Mouse (Mus musculus): Measurements from ENCODE around the gene Cbx5.

Cbx5 gene

DNA sequence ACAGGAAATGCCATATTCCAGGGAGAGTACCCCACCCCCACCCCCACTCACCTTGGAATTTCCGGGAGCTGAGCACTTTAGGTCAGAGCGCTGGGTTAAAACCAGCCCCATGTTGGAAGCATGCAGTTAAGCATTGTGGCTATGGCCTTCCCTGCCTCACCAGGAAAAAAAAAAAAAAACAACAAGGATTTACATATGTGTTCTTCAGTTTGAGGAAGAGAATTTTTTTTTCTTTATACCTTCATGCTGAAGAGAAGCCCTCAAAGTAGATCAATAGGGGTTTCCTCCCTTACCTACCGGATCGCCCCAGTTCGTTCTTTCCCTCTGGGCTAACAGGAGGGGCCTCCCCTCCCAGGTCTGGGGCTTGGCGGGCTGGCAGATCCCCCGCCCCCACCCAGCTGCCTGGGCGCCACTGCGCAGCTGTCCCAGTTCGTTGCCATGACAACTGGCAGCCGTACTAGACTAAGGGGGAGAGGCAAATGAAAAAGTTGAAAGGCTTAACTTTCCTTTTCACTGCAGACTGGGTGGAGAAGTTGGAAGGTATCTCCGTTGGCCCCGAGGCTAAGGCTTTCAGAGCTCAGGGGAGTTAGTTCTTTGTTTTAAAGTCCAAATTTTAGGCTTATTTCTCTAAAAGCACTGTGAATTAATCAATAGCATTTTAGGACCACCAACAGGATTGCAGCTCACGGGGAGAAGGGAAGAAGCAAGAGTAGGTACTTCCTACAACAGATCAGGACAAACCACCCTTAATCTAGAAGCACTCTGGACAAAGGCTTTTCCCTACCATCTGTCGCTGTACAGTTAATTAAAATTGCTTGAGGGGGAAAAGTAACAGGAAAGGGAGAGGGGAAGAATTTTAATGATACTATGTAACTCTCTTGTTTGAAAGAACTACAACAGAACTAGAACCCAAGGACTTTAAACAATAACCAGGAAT is 24.4 kb downstream of the Cbx5 start:
- peak; percentile 94 to 95 for DNase-seq (ENCODE audit: low spot score in 2 of 2)

DNA sequence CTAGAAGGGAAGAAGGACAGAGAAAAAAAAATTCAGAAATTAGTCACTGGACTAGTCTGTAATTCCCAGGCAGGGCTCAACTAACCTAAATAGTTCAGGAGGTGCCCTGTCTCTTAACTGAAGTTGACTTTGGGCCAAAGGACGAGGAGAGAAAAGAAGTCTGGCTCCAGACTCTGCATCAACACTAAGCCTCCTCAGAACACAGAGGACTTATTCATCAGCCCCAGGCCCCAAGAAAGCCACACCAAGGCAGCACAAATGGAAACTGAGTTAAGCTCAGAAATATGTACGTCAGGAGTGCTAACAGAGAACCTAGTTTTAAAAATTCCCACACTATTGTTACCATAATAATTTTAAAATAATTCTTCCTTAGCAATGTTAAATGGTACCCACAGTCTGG is 25.5 kb downstream of the Cbx5 start:
- DNase-seq (ENCODE audit: low spot score in 2 of 2), result no peak

DNA sequence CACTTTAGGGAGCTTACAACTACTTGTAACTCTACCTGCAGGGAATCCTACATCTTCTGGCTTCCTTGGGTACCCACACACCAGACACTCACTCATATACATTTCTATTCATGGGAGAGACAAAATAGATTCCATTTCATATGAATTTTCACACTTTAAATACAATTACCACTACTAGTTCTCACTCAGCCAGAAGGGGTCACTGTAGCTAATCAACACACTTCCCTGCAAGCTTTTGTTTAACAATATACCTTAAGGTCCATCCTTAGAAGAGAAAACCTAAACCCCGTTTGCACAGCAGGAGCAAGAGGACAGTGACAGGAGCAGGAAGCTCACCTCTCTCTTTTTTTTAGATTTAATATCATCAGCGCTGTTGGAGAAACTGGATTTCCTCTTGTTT is 34.5 kb downstream of the Cbx5 start:
- DNase-seq (ENCODE audit: low spot score in 2 of 2), result peak in 1 of 2 experiments; percentile 22

DNA sequence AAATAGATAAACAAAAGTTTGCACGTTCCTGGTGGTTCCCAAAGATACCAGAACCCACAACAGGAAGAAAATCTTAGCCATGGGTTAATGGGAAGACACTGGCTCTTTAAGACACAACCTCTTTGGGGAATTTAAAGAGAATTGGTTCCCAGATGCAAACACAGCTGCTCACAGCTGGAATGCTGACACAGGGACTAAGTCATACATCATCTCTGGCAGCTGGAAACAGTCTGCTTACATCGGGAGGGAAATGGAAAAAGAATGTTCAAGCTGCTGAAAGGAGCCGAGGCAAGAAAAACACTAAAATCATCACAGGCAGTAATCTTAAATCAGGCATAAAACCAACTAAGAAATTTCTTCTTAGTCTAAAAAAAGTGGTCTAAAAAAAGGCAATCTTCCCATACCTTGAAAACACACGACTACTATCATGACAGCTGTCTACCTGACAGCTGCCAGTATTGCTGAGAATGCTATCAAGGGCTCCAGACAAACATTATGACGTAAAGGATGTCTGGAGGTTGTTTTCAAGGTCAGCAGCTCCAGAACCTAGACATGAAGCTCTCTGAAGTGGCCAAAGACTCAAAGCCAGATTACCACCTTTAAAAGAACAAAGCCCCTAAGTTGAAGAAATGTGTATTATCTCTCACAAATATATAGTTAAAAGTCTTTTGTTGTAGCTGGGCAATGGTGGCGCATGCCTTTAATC is 37.4 kb downstream of the Cbx5 start:
- DNase-seq (ENCODE audit: low spot score in 2 of 2), result no peak

DNA sequence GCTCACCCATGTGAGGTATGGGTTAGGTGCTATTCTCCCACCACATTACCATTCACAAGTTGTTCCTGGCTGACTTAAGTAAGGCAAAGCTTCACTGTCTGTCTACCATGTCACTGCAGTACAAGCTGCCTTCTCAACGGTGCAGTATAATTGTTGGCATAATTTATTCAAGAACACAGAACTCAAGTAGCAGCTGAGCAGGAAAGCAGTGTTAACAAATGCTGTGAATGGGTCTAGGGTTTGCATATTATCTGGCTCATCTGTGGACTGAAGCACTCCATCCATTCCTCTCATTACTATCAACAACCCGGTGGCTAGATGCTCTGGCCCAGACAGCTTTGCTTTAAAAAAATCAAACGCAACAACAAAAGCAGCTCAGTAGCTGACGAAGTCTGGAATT is 41.8 kb downstream of the Cbx5 start:
- no peak for DNase-seq (ENCODE audit: low spot score in 2 of 2)

DNA sequence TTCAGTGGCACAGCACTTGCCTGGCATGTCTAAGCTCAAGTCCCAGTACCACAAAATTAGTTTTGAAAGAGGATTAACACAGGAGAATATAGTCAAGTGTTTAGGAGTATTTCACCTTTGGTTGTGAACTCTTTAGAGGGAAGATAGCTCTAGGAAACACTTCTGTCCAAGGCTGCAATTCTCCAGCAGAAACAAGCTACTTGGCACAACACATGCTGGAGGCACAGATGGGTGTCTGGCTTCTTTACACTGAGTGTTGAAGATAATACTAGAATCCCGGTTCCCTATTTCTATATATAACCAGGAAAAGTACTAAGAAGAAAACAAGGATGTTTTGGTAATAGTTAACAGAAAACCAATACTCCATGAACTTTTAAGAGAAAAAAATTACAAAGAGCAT is 42.8 kb downstream of the Cbx5 start:
- no peak for DNase-seq (ENCODE audit: low spot score in 2 of 2)

DNA sequence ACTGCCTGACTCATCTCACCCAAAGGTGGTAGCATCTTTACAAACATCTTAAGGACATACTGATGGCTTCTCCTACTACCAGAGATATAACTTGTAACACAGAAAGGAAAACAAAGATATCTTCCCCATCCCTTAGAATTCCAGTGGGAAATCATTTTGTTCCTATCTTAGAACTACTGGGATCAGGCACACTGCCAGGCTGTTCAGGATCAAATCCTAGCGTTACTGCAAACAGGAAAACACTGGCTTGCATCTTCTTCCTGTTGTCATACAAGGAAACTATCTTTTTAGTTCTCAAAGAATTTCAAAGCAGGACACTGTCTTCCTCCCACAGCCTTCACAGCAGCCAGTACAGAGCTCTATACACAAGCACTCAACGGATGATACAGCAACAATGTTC is 46.0 kb downstream of the Cbx5 start:
- no peak for DNase-seq (ENCODE audit: low spot score in 2 of 2)

DNA sequence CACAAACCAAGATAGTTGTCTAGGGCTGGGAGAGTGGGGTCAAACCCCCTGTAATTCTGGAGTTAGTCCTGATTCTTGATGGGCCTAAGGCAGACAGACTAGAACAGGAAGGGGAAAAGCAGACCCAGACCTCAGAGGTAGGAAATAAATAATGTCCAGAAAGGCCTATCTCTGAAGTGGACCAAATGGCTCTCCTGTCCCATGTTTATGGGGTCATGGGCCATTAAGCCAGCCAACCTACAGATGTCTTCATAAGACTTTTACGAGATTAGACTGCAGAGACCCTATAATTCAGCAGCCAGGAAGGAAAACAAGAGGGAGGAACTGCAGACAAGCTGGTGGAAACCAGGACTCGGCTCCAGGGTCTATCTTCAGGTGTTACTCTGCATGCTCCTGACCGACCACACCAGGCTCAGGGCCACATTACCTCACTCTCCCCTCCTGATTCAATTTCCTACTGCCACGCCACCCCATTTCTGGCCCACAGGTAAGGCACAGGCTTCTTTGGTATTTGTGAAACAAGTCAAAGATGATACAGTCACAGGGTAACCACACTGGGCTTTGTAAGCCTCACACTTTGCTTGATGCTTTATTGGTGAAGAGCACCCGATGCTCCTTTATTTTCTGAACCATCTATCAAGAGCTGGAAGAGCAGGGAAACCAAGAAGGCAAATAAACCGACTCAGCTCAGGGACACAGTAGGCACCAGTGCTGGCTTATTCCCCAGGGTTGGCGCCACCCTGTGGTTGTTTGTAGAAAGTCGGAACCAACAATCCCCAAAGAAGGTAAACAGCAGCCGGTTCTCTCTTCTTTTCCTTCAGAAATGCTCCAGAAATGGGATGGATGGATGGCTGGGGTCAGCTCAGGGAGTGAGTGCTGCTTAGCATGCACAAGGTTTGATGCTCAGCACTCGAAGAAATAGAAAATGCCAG is 48.8 kb downstream of the Cbx5 start:
- peak in 1 of 2 experiments; percentile 25 for DNase-seq (ENCODE audit: low spot score in 2 of 2)

DNA sequence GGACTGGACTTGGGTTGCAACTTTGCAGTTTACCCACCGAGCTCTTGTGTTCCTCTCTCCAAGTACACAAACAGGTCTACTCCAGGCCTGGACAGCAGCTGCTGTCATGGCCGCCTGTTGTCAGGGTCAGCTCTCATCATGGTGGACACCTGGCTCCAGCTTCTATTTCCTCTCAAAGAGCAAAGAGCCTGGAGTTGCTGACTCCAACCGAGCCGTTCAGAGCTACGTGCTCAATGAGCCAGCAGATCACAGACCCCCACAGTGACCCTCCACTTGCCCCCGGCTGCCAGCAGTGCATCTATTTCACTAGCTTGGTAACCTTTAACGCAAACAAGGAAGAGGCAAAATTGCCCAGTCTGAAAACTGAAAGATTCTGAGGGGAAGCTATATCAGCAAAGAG is 49.5 kb downstream of the Cbx5 start:
- no peak for DNase-seq (ENCODE audit: low spot score in 2 of 2)

DNA sequence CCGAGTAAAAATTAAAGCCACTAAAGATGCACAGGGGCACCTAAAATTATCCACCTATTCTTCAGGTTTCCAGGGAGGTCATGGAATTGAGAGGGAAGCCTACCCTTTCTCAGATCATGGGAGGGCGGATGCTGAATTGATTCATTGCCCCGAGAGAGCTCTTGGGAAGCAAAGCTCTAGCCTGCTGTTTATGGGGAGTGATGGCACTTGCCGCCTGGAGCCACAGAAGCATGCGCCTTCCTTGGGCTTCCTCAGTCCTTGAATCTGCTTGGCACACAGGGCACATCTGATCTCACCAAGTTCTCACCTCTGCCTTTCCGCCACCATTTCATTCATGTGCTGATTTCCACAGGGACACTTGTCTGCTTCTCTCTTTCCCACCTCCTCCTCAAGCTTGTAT is 51.8 kb downstream of the Cbx5 start:
- DNase-seq (ENCODE audit: low spot score in 2 of 2), result no peak

DNA sequence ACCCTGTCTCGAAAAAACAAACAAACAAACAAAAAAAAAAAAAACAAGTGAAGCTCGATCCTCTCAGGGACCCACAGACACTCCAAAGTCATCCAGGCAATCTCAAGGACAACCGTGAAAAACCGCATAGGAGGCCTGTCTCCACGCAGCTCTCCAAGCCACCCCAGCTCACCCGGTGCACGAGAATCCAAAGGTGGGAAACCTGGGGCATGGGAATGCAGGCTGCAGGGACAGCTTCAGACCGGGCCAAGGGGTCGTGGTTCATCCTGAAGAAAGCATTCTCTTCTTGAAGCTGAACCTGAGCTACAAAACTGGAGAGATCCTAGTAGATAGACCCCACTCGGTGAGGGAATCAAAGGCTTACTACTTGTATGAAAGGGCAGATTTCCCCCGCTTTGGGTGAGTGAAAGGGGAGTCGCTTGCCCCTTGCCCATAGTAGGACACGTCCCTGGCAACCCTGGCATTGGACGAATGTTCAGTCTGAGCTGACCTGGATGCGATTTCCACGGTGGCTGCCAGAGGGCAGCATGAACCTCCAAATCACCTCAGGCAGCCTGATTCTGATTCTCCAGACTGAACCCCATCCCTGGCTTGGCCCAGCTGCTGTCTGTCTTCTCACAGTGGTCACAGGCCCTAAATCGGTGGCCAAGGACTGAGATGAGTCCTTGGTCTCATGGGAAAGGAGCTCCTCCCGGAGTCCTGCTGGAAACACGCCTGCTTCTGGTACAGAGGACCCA is 54.0 kb downstream of the Cbx5 start:
- no peak for DNase-seq (ENCODE audit: low spot score in 2 of 2)

DNA sequence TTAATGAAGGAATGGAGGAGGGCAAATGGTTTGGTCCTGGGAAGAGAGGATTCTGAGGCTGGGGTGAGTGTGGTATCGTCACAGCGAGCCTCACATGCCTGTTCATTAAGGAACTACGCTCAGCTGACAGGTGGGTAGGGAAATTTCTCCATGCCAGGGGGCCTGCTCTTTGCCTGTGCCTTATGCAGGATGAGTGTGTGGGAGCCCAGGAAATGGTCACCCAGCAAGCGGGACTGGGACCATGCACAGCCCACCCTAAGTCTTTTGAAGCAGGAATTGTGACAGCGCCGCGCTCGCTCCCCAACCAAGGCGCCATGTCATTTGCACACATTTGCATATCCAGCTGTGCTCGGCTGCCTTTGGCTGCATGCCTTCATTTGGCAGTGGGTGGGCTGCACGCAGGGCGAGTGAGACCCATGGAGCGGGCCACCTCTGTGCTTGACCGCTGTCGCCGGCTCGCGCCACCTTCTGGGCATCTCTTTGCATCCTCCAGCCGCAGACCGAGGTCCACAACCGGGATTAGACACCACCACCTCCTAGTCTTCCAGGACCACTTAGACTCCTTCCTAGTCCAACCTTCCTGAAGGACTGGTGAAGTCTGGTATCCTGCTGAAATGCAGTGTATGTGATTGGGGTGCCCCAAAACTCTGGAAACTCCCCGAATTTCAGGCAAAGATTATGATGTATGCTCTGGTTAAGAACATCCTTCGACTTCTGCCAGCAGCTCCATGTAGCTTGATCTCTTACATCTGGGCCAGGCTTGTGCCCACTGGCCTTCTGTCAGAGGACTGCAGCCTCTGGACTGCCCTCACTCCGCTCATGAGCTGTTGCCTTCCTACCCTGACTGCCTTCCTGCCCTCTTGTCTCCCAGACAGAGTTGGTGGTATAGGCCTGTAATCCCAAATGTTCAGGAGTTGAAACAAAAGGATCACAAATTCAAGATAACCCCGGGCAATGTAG is 55.7 kb downstream of the Cbx5 start:
- no peak for DNase-seq (ENCODE audit: low spot score in 2 of 2)

DNA sequence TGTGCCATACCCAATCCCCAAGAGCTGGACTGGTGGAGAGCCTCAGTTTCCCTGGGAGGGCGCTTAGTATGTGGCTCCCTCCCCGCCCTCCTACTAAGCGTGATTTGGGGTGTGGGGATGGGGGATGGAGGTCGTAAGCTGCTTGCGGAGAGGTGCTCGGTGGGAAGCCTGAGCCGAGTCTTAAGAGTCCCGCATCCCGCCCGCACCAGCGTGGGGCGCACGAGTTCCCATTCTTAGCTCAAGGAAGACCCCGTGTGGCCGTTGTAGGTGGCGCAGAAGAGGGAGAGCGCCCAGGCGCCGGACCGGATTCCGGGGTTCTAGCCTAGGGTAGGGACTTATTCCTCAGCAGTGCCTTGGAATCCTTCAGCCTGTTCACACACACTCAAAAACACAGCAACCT is 56.5 kb downstream of the Cbx5 start:
- peak in 1 of 2 experiments; percentile 61 for DNase-seq (ENCODE audit: low spot score in 2 of 2)

DNA sequence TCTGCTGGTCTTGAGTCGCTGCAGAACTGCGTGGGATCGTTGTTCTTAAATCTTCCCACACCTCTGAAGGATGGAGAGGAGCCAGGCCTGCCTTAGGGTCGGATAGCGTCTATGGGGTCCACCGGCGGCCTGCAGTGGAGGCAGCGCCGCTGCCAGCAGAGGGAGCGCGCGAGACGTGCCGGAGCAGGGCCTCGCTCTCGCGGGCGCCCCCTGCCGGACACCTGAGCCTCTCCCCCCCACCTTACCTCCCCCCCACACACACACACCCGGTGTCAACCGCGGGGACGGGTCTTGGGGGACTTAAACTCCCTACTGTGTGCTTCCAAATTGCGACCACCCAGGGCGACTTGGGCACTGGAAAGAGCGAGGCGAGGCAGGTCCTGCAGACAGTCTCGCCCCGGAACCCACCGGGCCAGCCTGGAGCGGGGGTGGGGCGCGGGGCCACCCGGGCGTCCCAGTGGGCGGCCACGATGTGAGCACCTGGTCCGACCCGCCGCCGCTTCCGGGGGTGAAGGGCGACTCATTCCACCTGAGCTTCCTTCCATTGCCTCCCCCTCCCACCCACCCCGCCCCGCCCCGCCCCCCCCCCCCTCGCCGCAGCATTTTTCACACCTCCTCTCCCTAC is 57.3 kb downstream of the Cbx5 start:
- DNase-seq (ENCODE audit: low spot score in 2 of 2), result peak; percentile 59 to 95

DNA sequence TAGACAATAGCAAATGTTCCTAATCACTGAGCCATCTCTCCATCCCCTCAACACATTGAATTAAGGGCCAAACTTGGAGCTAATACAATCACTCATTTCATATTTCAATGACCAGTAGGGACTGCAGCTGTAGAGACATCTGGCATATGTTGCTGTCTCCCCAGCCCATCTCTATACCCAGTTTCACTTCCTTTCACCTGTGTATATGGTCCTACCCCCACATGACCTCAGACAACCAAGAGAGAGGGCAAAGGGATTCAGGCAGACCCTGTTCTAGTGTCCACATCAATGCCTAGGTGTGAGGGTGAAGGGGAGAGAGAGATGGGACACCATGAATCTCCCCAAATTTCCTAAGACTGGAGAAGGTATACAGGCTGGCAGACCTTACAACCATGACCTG is 59.2 kb downstream of the Cbx5 start:
- DNase-seq (ENCODE audit: low spot score in 2 of 2), result no peak

DNA sequence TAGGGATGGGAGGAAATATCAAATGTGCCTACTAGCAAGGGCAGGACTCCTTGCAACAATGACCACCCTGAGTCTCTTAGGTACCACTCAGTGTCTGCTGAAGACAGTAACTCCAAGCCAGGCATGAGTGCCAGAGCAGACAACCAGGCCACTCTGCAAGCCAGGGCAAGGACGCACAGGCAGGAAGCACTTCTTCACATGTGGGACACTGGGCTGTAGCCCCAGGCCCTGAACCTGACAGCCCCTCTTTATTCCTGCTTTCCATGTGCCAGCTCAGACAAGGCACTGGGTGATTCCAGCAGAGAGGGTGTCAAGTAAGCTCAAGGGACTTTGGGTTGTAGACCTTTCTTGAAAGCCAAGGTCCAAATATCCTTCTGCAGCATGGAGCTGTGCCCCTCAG is 60.8 kb downstream of the Cbx5 start:
- no peak for DNase-seq (ENCODE audit: low spot score in 2 of 2)

DNA sequence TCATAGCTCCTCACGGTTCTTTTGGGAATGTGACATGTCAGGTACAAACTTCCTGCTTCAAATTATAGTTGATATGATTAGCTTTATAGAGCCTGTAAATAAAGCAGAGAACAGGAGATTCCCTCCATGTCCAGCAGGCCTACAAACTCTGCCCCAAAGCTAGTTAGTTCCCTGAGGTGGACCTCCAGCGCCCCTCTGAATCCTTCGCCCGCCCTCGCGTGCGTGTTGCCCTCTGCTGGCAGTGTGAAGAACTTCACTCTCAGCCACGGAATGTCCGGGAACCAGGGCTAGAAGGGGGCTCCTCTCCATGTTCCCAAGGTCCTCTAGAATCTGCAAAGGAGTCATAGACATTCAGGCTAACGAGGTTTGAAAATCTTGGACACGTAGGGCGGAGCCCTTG is 61.5 kb downstream of the Cbx5 start:
- DNase-seq (ENCODE audit: low spot score in 2 of 2), result peak in 1 of 2 experiments; percentile 62

DNA sequence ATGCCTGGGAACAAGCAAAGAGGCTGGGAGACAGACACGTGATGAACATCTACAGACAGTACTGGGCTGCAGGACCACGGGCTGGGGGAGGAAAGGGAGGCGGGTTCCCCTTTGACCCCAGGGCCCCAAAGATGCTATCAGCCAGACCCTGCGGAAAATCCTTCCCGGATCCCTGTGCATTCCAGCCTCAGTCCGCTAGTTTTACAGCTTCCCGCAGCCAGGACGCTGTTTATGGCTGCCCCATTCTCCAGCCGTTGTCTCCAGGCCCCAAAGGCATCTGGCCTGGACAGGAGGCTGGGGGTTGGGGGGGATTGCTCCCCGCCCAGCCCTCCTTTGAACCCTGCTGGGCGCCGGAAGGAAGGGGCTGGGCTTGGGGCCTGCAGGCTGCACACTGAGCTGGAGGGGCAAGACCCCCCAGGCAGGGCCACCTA is 62.0 kb downstream of the Cbx5 start:
- DNase-seq (ENCODE audit: low spot score in 2 of 2), result no peak

DNA sequence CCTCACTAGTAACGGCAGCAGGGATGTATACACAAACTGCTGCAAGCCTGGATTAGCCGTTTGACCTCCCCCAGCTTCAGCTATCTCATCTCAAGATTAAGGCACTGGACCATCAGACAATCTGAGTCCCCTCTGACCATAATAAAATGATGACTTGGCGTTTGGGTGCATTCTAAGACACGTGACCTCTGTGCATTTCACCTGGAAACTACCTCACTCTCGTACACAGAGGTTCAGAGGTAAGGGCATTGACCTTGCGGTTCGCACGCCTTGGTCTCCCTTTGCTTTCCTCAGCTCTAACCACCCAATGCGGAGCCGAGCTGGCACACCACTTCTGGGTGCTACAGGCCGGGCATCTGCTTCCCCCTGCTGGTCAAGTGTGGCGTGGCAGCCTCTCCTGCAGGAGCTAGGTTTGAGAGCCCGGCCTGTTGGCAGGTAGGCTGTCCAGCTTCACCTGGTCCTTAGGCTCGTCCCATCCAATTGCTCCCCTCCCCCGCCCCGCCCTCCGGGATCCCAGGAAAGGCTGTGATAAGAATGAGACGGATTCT is 62.7 kb downstream of the Cbx5 start:
- DNase-seq (ENCODE audit: low spot score in 2 of 2), result peak; percentile 75 to 94

Measured in thymus, postnatal 10 days (tissue).